Mouse (Mus musculus): ENCODE data around the gene Rassf2. TPM values are rescaled to one million over a fixed set of nuclear protein-coding genes. Genes with fewer than 3 reads are reported as not detected.

Gene Rassf2
- polyA plus RNA-seq, 1 experiment, result 6.6 TPM

GRCm38 (mm10) chr2:132034590-132035469 is 4.8 kb upstream of the Rassf2 start:
- no peak for DNase-seq (ENCODE audit: low spot score)

DNA sequence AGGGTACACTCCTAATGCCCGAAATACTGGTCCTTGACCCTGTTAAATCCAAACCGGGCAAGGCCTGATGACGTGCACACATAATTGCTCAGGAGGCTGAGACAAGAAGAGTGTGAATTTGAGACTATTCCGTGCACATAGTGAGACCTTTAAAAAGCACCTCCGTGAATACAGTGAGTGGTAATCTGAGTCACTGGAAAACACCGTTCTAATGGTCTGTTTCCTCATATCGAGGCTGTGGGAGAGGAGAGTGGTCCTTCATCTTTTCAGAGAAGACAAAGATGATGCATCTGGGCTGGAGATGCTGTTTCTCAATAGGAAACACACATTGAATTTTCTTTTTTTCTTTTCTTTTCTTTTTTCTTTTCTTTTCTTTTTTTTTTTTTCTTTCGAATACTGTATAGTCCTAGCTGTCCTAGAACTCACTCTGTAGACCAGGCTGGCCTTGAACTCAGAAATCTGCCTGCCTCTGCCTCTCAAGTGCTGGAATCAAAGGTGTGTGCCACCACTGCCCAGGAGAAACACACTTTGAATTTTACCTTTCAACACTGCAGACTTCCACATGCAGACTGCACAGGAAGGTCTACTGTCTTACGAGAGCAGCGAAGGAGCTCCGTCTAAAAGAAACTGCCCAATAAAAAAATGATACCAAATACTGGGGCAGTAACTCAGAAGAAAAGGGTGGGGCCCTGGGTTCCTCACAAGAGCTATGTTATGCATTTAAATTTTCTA is 1.5 kb upstream of the Rassf2 start:
- DNase-seq (ENCODE audit: low spot score), result no peak

GRCm38 (mm10) chr2:132030418-132031363 is 633 bp upstream of the Rassf2 start:
- no peak for DNase-seq (ENCODE audit: low spot score)

GRCm38 (mm10) chr2:132028894-132029605 is 1.0 kb downstream of the Rassf2 start:
- DNase-seq (ENCODE audit: low spot score), result peak; percentile 35

DNA sequence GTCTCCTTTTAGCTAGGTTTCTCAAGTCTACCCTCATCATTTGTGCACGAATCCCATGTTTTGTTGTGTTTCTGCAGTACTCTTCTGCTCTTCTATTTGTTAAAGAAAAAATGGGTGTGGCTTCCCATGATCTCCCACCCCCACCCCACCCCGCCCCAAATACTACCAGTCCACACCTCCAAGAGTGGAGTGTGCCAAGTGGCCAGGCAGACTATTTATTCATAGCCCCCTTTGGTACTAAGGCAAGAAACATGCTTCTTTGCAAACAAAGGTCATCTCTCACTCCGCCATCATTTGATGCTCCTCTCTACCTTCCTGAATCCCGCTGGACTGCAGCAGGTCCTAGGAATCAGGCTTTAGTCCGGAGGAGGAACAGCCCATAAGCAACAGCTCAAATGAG is 2.0 kb downstream of the Rassf2 start:
- no peak for DNase-seq (ENCODE audit: low spot score)

DNA sequence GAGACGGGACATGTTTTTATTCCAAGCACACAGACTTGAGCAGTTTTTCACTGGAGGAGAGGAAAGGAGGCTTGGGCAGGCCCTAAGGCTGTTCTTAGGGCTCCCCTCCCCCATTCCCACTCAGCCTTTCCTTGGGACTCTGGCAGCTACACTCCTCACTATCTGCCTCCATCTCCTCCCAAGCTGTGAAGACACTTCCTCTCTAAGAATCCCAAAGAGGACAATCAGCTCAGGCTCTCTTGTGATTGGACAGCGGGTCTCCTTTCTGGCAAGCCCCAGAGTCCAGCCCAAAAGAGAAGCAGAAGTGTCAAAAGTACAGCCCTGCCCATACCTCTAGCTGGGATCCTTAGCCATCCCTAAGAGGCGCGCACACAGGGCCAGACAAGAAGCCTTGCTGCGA is 2.7 kb downstream of the Rassf2 start:
- no peak for DNase-seq (ENCODE audit: low spot score)

- DNase-seq (ENCODE audit: low spot score), result no peak
Measured at GRCm38 (mm10) chr2:132024028-132024427, 6.0 kb downstream of the Rassf2 start.

DNA sequence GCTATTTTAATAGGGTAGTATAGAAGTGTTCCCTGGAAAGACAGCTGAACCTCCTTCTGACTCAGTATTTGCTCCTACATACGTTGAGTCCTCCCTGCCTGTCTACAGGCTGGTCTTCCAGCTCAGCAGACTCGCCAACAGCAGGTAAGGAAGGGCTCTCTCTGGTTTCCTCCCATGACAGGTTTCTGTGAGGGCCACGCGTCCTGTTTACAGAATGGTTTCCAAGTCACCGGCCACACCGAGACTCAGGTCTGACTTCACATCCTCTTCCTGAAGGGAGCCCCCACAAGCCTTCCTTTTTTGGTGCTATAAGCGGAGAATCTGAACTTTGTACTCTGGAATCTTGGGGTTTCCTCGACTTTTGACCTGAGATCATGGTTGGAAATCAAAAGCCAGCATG is 7.4 kb downstream of the Rassf2 start:
- no peak for DNase-seq (ENCODE audit: low spot score)

- no peak for DNase-seq (ENCODE audit: low spot score)
Measured at GRCm38 (mm10) chr2:132021616-132022015, 8.4 kb downstream of the Rassf2 start.

GRCm38 (mm10) chr2:132020991-132021541 is 9.0 kb downstream of the Rassf2 start:
- DNase-seq (ENCODE audit: low spot score), result no peak

DNA sequence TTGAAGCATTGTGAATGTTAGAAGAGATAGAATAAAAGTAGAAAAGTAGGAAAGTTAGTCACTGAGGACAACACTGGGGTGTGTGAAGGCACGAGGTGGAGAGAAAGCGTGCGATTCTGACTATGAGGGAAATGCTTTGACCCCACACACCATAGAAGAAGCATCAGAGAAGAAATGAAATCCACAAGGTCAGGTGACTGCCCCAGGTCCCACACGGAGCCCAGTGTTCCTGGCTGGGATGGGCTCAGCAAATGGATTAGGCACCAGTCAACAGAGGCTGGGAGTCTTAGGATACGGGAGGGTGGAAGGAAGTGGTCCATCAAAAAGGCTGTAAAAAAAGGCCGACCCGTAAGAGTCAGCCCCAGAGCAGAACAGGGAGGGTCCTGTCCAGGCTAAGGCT is 9.6 kb downstream of the Rassf2 start:
- DNase-seq (ENCODE audit: low spot score), result no peak

GRCm38 (mm10) chr2:132019372-132019811 is 10.7 kb downstream of the Rassf2 start:
- no peak for DNase-seq (ENCODE audit: low spot score)

DNA sequence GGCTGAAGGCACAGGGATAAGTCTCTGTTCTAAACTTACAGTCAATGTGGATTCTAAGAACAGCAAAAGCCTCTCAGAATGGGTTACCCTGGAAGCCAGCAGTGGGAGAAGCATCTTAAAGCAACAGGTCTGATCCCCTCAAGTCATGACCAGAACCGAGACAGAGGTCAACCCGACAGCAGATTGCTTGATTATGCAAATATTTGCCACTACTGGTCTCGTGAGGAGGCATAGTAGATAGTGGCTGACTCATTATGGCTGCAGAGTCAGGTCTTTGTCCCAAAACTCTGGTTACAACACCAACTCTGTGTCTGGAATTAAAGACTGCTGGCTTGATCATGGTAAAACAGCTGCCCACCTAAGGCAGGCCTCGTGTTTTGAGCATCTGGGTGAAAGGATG is 11.9 kb downstream of the Rassf2 start:
- DNase-seq (ENCODE audit: low spot score), result no peak

DNA sequence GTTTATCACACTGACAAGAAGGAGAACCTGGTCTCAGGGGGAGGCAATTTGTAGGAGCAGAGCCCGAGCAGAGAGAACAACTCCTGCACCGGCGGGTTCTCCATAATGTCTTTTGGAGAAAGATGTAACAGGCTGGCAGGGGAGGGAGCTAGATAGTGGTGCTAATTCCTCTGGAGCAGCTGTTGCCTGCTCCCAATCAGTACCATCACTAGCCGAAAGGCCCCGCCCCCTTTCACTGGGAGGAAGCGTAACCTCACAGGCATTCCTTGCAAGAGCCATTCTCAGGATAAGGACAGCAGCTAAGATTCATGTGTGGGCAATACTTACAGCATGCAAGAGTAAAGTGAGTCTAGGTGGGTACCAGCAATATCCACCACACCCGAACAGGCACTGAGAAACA is 12.4 kb downstream of the Rassf2 start:
- no peak for DNase-seq (ENCODE audit: low spot score)

DNA sequence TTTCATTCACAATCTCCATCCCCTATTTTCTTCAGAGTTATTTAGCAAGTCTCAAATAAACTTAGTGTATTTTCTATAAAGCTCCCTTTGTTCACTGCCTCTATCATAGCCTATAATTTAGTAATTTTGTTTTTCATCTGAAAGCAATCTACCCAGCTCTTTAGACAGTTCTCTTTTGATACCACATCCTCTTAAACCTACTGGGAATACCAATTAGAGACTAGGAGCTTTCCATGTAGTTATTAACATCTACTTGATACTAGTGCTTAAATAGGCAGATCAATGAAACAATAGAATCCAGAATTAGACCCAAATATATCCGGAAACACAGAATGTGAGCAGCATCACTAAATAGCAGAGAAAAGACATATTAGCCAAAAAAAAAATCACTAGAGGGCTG is 14.0 kb downstream of the Rassf2 start:
- no peak for DNase-seq (ENCODE audit: low spot score)

- no peak for DNase-seq (ENCODE audit: low spot score)
Measured at GRCm38 (mm10) chr2:132013152-132013551, 16.9 kb downstream of the Rassf2 start.

GRCm38 (mm10) chr2:132010781-132011180 is 19.3 kb downstream of the Rassf2 start:
- DNase-seq (ENCODE audit: low spot score), result no peak

GRCm38 (mm10) chr2:132008186-132008585 is 21.9 kb downstream of the Rassf2 start:
- DNase-seq (ENCODE audit: low spot score), result no peak

- DNase-seq (ENCODE audit: low spot score), result no peak
Measured at GRCm38 (mm10) chr2:132007475-132007819, 22.6 kb downstream of the Rassf2 start.

DNA sequence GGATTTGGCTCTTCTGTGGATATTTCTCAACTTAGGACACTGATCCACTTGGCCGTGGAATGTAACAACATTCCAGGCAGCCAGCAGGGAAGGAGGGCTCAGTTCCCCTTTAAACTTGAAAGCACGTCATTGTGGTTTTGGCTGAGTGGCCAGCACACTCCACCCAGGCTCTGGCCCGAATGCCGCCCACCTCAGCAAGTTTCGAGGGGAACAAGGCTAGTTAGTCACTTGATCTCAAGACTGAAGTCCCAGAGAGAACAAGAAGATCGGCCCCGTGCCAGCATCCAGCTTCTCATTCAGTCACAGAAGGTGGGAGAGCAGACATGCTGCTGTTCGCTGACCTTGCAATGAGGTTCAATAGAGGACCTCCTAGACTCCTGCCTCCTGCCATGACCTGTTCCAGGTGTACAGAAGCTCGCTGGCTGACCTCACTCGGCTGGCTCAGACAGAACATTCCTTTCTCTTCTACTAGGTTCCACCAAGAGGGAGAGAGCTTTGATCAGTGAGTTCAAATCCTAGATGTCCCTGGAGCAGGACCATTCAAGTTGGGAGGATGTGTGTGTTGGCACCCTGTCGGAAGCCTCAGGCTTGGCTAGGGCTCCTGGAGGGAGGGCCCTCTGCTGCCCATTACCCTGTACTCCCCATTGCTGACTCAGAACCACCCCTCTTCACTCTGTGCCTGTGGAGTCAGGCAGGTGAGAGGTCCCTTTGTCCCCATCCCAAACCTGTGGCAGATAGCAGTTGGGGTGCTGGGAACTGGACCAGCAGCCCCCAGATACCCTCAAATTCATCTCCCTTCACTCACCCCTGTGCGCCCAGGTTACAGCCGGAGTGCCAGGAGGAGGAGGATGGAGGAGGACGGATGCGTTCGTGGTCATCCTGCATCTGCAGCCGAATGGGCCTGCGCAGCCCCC is 23.2 kb downstream of the Rassf2 start:
- DNase-seq (ENCODE audit: low spot score), result no peak
